Mouse (Mus musculus) urinary bladder, postnatal 36 days (tissue): ENCODE data around the gene Akr1c14.
A peak's percentile ranks its signal among the peaks of the same experiment; 100 is the strongest.
"Not testable (repeated sequence)": the region's sequence is repeated elsewhere in the genome, so short reads cannot be mapped to it uniquely, and the experiment has no call there.

ENCODE experiments used
- DNase-seq, 2 experiments: peaks; one replicate each; pipeline ENCODE4 v3.0.0; 2022; ENCODE audit warnings: low spot score in 2 of 2, mixed read lengths in 1 of 2

Akr1c14 gene

GRCm38 (mm10) chr13:4123146-4123545 lies 74.3 kb downstream of the Akr1c14 start:
- no peak for DNase-seq

- not testable (repeated sequence) for DNase-seq
Observed at GRCm38 (mm10) chr13:4124471-4124870, 75.7 kb downstream of the Akr1c14 start.

GRCm38 (mm10) chr13:4125846-4126245 lies 77.0 kb downstream of the Akr1c14 start:
- DNase-seq: not testable (repeated sequence)

GRCm38 (mm10) chr13:4129100-4129499 lies 80.3 kb downstream of the Akr1c14 start:
- DNase-seq: no peak

- DNase-seq: no peak
Observed at GRCm38 (mm10) chr13:4131317-4131716, 82.5 kb downstream of the Akr1c14 start.

GRCm38 (mm10) chr13:4131721-4132120 lies 82.9 kb downstream of the Akr1c14 start:
- DNase-seq: no peak

- peak; percentile 16 to 26 for DNase-seq
Observed at GRCm38 (mm10) chr13:4133070-4133469, 84.3 kb downstream of the Akr1c14 start.
